Mouse (Mus musculus): ENCODE measurements around the gene Ddc.

- TF ChIP-seq CTCF (IDR thresholded peaks at IDR 0.05; ENCODE audit: insufficient read depth, low read length) = no peak
- TF ChIP-seq POLR2A (IDR thresholded peaks at IDR 0.05; ENCODE audit: borderline replicate concordance, extremely low read depth, low read depth, low read length) = no peak
These were observed 64.8 kb downstream of the Ddc start for GRCm38 (mm10) chr11:11833100-11833499.

Measured in lung, adult 2 months (tissue).